ENCODE assay signal across 21 mouse cellular contexts in the genomic region with DNA sequence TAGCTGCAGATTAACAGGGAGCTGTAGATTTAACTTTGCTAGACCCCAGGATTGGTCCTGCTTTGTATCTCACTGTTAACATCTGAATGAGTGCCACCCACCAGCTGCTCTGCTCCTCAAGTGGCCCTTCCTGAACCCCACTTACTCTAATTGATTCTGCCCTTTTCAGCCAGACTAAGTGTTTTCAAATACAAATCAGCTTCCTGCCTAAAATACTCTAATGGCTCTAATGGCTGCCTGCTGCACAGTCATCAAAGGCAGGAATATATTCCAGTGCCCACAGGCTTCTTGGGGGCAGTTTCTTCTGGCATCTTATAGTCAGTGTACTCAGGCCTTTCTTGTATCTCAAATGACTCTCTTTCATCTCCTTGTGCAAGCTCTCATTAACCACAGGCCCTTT. TPM values are rescaled to one million over a fixed set of nuclear protein-coding genes. Genes with fewer than 3 reads are reported as not detected.
"Had no signal": no experiment of that assay in that cellular context is flagged by ENCODE, and none has a peak within 500 bp of the region (broad histone marks: within the 10 kb centered on the region; RNA-seq: fewer than 3 reads in every experiment).

No protein-coding gene starts in this region.

- H3K36me3 ChIP-seq: limb, embryonic 10.5 days; liver, embryonic 15.5 days; midbrain, embryonic 12.5 days; neural tube, embryonic 12.5 days had no signal

- H3K4me2 ChIP-seq: liver, embryonic 11.5 days; liver, embryonic 15.5 days; lung, embryonic 14.5 days; midbrain, embryonic 12.5 days; neural tube, embryonic 12.5 days had no signal

- H3K9ac ChIP-seq: liver, embryonic 15.5 days; lung, embryonic 14.5 days; midbrain, embryonic 12.5 days; neural tube, embryonic 12.5 days had no signal

- H3K4me3 ChIP-seq: layer of hippocampus, adult 2 months; limb, embryonic 10.5 days; liver, embryonic 15.5 days; megakaryocyte, embryonic 14.5 days; midbrain, embryonic 12.5 days; neural tube, embryonic 12.5 days had no signal

- DNase-seq: kidney, adult 8-10 months; kidney, postnatal 4 days; lung, embryonic 14.5 days; lung, postnatal 10 days; thymus, adult 2 months; thymus, postnatal 25 days had no signal

- H3K4me1 ChIP-seq: limb, embryonic 10.5 days; liver, embryonic 15.5 days; megakaryocyte, embryonic 14.5 days; neural tube, embryonic 12.5 days had no signal

- H3K27me3 ChIP-seq: liver, embryonic 15.5 days; neural tube, embryonic 12.5 days had no signal

- H3K9me3 ChIP-seq: limb, embryonic 10.5 days; liver, embryonic 15.5 days; megakaryocyte, embryonic 14.5 days; midbrain, embryonic 12.5 days; neural tube, embryonic 12.5 days had no signal

- H3K27ac ChIP-seq: layer of hippocampus, adult 2 months; limb, embryonic 10.5 days; liver, embryonic 15.5 days; macrophage; midbrain, embryonic 12.5 days; neural tube, embryonic 12.5 days had no signal

RNA-seq across cellular contexts. Expression of a gene that starts 33.5 kb away (rescaled TPM):
- total RNA-seq: layer of hippocampus, adult 2 months; layer of hippocampus, postnatal 14 days; left cerebral cortex, adult 18-20 months; left cerebral cortex, postnatal 14 days; monocyte, adult 5-6 weeks; neutrophil, adult 5-6 weeks had no signal
- polyA plus RNA-seq: limb, embryonic 14.5 days; lung, embryonic 14.5 days; macrophage; urinary bladder, adult 2 months had no signal
